Mouse (Mus musculus) B cell, adult 2 months (primary cell): Measurements from ENCODE around the gene Elof1.

Experiments used
- DNase-seq, 2 experiments: peaks; one replicate each; pipeline ENCODE4 v3.0.0; 2022

Elof1 gene

DNA sequence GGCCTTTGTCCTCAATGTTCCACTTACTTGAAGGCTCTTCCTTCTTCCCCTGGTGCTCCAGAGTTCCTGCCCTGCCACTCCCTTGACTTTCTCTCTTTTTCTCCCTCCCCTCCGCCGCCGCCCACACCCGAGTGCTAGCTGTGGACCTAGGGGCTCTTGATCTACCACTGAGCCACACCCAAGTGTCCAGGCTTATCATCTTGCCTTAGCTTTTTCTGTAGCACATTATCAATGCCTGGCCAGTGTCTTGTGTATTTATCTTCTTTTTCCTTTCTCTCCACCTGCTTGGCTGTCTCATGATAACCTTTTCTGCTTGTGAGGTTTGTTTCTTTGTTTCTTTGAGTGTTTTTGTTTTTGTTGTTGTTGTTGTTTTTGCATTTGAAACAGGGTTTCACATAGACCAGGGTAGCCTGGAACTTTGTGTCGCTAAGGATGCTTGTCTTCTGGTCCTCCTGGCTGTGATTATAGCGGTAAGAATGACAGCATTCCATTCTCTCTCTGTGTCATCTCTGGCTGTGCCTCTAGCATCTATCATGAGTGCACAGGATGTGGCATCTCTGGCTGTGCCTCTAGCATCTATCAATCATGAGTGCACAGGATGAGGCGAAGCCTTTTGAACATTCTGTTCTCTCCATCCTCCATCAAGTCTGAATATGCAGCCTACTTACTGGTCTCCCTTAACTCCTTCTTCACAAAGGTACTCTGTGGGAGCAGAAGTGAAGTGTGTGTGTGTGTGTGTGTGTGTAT is 18.8 kb upstream of the Elof1 start, which contains the start of gene Acp5:
Gene Acp5, minus strand, starts transcription at position 68 of the 747 bp plus-strand sequence.
- DNase-seq, result no peak

DNA sequence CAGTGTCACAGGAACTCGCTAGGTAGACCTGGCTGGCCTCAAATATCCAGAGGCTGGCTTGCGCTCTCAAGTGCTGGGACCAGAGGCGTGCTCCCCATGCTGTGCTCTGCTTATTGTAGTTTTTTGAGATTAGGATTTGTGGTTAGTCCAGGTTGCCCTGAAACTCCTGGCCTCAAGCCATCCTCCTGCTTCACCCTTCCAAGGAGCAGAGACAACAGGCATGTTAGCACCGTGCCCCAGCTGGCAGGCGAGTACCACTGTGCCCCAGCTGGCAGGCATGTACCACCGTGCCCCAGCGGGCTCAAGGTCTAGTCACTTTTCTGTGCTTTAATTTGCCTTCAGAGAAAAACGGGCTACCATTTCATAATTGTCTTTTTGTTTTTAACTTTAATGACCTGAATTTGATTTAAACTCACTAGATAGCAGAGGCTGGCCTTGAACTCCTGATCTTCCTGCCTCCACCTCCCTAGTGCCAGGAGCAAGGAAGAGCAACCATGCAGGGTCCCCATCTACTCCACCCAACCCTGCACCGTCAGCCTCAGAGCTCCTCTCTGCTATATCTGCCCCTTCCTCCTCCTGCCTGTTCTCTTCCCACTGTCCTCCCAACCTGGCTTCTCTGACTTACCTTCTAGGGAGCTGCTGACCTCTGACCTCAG is 18.1 kb upstream of the Elof1 start:
- no peak for DNase-seq

DNA sequence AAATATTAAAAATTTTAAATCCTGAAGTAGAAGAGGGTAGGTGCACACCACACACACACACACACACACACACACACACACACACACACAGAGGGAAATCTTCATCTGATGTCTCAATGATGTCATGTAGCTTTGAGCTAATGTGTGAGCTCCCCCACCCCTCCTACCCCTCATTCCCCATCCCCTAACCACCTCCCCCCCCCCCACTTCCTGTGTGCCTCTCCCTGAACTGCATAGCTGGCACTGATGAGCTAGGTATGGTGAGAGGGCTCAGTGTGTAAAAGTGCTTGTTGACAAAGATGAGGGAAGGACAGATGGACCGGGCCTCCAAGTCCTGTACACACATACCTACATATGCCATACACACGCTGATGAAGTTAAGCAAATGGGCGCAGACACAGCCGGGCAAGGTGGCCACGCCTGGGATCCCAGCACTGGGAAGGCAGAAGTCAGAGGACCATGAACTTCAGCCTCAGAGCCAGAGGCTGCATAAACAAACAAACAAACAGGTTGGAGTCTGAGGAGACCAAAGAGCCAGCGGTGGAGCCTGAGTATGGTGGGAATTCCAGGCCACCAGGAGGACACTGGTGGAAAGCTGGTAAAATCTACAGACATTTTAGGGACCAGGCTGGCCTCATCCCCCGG is 17.4 kb upstream of the Elof1 start:
- DNase-seq, result no peak

GRCm38 (mm10) chr9:22132220-22132619 is 15.2 kb upstream of the Elof1 start:
- no peak for DNase-seq

GRCm38 (mm10) chr9:22131226-22131981 is 14.4 kb upstream of the Elof1 start:
- DNase-seq, result peak; percentile 56 to 57

GRCm38 (mm10) chr9:22125246-22126027 is 8.5 kb upstream of the Elof1 start:
- DNase-seq, result peak; percentile 47 to 59

- no peak for DNase-seq
These were observed 7.2 kb upstream of the Elof1 start for GRCm38 (mm10) chr9:22124169-22124568.

- DNase-seq, result peak; percentile 73 to 77
These were observed 6.2 kb upstream of the Elof1 start for GRCm38 (mm10) chr9:22123069-22123609.

- DNase-seq, result peak; percentile 61 to 62
These were observed 5.0 kb upstream of the Elof1 start for GRCm38 (mm10) chr9:22122005-22122404.

GRCm38 (mm10) chr9:22121545-22121944 is 4.6 kb upstream of the Elof1 start:
- DNase-seq, result no peak

GRCm38 (mm10) chr9:22119543-22119942 is 2.6 kb upstream of the Elof1 start:
- no peak for DNase-seq

DNA sequence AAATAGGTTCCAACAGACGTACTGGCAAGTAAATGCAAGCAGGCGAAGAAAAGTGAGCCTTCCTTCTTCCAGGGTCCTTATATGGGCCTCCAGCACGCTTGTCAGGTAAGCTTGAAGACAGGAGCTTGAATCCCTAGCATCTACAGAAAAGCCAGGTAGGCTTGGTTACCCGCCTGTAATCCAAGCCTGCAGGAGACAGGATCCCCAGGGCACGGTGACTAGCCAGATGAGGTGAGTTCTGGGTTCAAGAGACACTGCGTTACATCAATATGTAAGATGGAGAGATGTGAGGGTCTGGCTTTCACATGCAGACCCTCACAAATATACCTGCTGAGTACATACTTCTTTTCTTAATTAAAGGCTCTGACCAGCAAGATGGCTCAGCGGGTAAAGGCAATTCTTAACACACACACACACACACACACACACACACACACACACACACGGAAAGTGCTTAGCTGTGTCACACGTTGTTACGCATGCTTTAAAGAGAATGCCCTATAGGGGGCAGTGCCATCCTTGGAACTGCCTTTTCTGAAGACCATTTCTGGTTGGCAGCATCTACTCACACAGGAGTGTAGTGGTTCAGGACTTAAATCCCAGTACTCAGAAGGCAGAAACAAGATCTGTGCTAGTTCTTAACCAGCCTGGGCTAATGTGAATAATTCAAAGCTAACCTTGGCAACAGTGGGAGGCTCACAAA is 933 bp upstream of the Elof1 start:
- DNase-seq, result peak; percentile 83 to 84

- no peak for DNase-seq
These were observed 886 bp downstream of the Elof1 start for GRCm38 (mm10) chr9:22116086-22116485.

DNA sequence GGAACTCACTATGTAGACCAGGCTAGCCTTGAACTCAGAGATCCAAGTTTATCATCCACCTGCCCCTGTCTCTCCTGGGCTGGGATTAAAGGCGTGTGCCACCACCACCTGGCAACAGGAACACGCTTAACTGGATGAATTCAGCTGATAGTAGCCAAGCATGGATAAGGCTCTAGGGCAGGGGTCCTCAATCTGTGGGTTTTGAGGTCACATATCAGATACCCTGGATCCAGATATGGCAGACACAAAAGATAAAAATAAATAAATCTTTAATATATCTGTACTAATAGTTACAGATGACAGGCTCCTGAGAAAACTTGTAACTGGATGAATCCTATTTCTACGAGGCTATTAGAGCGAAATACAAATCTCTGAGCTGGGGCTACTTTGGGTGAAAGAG is 1.3 kb downstream of the Elof1 start:
- no peak for DNase-seq

- DNase-seq, result no peak
These were observed 8.8 kb downstream of the Elof1 start for GRCm38 (mm10) chr9:22108194-22108593.

- no peak for DNase-seq
These were observed 17.1 kb downstream of the Elof1 start for GRCm38 (mm10) chr9:22099922-22100321.

DNA sequence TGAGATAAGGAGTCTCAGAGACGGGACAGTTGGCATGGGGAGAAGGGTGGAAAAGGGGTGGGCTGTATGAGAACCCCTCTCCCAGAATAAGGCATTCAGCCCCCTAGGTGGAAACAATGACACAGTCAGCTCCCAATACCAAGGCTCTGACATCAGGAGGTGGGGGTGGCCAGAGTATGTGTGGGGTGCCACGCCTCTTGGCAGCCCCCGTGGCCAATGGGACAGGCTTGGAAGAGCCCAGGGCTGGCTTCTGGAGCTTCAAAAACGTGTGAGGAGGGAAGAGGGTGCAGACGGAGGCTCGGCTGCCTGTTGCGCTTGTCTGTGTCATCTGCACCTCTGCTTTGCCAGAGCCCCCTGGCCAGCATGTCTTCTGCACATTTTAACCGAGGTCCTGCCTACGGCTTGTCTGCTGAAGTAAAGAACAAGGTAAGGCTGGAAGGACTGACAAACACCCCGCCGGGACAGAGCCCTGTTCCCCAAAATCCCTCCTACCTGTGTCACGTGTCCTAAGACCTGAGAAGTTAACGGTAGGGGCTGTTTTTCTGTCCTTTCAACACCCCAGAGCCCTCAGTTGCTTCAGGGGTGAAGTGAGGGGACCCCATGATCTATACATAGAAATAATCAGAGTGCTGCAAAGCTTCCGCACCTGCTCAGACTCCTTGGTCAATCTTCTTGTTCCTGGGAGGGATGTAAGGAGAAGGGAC is 17.8 kb downstream of the Elof1 start, which contains the start of gene Cnn1:
Gene Cnn1, plus strand, starts transcription at position 224 of the 704 bp plus-strand sequence.
- DNase-seq, result no peak

- DNase-seq, result peak; percentile 91 to 94
These were observed 21.1 kb downstream of the Elof1 start for GRCm38 (mm10) chr9:22095854-22096307.

DNA sequence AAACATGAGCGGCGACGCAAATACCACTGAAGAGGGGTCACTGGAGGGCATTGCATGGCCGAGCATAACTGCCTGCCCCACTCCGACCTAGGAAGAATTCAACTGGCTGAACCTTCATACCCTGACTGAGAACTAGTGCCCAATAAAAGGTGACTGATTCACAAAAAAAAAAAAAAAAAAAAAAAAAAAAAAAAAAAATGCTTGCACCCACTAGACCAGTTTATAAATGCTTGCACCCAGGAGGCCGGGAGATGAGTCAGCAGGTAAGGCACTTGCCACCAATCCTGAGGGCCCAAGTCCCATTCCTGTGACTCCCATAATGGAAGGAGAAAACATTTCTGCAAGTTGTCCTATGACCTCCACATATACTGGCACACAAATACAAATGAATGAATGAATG is 24.2 kb downstream of the Elof1 start:
- DNase-seq, result no peak

DNA sequence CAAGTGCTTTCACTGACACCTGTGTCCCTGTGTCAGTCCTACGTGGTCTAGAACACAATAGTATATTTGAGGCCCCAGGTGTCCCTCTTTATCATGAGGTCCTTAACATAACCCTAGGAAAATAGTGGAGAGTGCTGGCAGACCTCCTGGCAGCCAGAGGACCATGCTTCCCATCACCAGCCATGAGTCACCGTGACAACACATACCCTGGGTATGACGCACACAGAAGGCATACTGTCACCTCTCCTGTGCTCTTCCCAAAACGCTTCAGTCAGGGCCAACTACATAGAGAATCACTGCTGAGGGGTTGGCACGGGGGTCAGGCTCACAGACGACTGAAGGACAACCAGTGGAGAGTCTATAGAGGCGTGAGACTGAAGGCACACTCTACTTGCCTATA is 27.0 kb downstream of the Elof1 start:
- DNase-seq, result no peak
